Mouse (Mus musculus): Measurements from ENCODE around the gene Zfp598.

The Zfp598 gene

DNA sequence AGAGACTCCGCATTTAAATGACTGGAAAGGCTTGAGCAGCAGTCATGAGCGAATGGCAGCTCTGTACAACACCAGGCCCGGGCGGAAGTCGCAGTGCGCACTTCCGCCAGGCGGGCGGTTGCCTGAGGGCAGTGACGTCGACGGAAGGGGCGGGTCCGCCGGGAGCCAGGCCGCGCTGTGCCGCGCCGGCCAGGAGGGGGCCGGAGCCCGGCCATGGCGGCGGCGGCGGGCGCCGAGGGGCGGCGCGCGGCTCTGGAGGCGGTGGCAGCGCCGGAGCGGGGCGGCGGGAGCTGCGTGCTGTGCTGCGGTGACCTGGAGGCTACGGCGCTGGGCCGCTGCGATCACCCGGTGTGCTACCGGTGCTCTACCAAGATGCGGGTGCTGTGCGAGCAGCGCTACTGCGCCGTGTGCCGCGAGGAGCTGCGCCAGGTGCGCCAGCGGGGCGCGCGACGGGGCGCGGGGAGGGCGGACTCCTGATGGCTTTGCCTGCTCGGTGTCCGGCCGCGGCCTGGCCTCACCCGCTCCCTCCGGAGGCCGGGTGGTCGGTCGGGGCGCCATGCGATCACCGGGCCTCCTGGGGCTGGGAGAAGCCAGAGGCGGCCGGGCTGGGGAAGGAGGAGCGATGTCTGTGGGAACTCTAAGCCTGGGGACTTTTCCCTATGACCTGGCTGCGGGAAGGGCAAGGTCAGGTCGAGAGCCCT, at the start of gene Zfp598:
Zfp598 (plus strand) TSS at position 143 of the 701 bp plus-strand sequence.
- peak; percentile 97 for DNase-seq

DNA sequence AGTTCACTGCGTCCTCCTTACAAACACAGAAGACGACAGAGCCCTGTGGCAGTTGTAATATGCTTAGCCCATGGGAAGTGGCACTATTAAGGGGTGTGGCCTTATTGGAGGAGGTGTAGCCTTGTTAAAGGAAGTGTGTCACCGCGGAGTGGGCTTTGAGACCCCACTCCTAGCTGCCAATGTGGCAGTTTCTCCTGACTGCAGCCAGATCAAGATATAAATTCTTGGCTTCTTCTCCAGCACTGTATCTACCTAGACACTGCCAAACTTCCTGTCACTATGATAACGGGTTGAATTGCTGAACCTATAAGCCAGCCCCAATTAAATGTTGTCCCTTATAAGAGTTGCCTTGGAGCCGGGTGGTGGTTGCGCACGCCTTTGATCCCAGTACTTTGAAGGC, 44.0 kb upstream of the Zfp598 start:
- DNase-seq, result no peak

DNA sequence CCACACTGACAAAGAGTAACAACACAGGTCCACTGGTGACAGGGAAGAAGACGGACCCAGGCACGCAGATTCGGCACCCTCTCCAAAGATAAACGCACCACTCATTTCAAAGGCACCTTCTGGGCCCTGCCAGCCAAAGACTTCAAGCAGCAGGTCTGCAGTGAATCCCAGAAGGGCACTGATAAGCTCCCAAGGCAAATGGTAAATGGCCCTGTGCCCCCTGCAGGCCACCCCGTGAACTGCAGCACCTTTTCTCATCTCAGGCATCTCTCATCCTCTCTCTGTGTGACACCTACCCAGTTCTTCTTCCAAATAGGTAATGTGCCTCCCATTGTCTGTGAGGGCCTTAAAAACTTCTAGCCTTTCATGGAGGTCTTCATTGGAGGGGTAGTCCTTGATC, 40.8 kb upstream of the Zfp598 start:
- peak; percentile 80 for DNase-seq

DNA sequence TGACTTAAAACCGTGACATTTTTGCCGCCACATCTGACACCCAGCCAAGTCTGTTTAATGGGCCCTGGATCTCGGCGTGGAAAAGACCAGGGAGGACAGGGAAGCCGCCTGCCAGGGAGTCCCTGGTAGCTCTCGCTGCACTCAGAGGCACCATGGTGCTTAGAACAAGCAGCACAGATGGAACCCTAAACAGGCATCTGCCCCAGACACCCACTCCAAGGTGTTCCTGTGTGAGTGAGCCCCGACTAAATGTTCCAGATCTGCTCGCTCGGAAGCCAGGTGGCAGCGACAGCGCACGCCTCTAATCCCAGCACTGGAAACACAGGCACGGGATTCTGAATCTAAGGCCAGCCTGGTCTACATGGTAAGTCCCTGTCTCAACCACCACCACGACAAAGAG, 39.4 kb upstream of the Zfp598 start:
- no peak for DNase-seq

DNA sequence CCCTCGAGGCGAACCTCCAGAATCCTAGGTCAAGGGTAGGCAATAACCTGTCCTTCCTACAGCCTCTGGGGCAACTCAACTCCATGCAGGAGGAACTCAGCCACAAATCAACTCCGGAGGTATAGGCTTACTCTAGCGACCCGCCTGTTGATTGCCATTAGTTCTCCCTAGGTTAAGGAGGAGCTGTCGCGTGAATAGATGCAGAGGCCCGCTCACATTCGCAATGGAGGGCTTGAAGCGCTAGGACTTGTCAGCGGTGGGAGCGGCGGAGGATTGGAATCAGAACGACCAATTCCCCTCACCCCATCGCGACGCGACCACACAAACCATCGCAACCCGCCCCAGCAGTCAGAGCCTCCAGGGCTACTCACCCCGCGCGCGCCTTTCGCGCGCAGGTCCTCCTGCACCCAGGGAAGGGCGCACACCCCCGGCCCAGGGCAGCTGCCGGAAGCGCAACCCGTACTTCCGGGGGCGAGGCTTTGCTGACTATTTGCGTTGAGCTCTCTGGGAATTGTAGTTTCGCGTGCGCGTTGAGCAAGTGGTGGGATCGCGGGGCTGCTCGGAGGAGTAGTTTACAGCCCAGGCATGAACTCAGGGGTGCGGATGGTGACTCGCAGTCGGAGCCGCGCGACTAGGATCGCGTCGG, 37.2 kb upstream of the Zfp598 start, which contains the start of the genes Tsc2 and Nthl1:
Tsc2 (minus strand) TSS at position 464 of the 646 bp plus-strand sequence.
Nthl1 (plus strand) TSS at position 514 of the 646 bp plus-strand sequence.
- DNase-seq, result peak; percentile 91

DNA sequence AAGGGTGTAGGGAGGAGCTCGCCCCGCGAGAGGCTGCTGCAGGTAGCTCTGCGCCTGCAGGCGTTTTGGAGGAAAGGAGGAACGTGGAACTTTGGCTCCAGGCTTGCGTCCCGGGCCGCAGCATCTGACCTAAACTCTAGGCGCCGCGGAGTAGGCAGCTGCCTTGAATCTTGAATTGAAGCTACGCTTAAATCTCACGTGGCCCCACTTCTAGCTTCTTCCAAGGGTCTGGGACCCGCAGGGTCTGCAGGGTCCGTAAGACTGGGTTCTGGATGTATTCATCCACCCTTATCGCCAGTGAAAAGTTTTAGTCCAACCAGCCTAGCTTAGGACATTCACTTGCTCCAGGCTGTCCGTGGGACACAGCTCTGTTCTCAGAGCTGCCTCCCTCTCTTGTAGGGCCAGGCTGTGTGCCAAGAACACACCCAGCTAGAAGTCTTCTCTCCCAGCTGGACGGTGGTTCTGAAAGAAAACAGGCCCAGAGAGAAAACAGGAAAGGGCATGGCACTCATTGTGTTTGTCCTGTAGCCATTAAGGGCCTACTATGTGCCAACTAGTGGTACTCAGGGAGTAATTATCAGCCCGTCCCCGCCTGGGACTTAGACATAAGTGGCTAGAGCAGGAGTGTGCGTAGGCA, 36.6 kb upstream of the Zfp598 start:
- DNase-seq, result peak; percentile 92

DNA sequence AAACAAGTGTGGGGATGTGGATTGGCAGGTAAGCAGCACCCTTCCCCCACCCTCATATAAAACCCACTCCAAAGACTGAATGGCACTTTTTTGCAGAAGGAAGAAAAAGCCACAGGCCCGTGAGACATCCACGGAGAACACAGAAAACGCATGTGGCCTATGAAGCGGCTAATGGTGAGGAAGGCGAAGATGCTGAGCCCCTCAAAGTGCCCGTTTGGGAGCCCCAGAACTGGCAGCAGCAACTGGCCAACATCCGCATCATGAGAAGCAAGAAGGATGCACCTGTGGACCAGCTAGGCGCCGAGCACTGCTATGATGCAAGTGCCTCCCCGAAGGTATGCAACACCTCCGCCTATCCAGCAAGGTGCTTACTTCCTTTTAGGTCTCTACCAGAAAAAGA, 35.7 kb upstream of the Zfp598 start:
- no peak for DNase-seq

DNA sequence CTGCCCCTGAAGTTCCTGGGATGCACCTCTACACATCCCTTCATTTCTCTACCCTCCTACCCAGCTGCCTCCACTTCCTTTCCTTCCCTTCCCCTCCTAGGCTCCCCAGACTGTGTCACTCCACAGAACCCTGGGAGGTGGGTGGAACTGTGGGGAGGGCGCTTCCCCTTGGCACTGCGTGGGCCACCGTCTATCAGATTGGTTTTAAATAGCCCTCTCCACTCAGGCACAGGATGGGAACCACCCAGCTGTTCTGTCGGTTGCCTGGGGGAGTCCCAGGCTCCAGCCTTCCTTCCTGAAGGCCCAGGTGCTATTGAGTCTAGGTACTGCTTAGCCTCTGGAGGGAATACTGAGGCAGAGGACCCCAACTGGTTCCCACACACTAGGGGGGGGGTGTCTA, 34.5 kb upstream of the Zfp598 start:
- peak; percentile 76 for DNase-seq

DNA sequence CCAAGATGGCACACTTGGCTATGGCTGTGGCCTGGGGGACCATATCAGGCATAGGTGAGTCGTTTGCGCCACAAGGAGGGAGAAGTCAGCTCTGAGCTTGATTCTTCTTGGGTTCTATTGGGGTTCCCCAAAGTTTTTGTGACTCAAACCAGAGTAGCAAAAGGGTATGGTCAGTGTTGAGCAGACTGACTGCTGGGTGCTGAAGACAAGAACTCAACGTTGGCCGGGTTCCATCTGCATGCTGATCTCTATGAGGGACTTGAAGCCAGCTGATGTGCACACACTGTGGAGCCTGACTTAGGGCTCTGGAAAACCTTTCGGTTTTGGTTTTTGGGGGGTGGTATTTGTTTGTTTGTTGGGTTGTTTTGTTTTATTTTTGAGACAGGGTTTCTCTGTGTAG, 33.8 kb upstream of the Zfp598 start:
- peak; percentile 47 for DNase-seq

DNA sequence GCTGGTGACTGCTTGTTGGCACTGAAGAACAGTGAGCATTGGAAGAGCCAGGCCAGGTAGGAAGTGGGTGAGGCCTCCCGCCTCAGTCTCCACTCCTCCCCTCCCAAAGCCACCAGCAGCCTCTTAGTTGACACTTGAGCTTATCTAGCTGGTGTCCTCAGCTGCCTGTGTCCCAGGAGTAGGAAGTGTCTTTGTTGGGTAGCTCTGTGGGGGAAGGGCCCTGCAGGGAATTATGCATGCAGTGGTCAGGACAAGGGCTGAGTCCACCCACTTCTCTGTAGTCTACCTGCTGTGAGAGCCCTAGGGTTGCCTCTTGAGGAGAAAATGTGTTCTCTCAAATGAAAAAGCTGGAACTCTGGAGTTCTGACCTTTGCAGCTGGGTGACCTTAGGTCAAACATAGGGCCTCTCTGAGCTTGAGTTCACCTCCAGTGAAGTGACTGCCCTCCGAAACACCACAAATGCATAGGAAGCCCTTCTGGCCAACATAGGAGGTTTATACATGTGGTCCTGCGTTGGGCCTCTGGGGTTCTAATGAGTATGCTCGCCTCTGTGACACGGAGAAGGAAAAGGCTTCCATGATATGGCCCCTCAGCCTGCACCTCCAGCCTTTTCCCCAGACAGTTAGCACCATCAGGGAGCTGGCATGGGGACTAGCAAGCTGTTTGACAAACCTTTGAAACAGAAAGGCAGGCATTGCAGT, 32.6 kb upstream of the Zfp598 start:
- DNase-seq, result peak; percentile 71

DNA sequence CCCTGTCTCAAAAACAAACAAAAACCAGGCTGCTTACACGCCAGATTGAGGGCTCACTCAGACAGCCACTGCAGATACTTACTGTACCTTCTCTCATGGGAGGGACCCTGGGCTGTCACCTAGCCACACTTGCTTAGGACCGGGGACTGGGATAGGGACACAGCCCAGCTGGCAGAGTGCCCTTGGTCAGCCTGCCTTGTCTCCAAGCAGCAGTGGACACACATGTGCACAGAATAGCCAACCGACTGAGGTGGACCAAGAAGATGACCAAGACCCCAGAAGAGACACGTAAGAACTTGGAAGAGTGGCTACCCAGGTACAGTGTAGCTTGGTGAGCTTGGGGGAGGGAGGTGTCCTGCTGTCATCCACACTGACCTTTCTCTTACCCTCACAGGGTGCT, 31.3 kb upstream of the Zfp598 start:
- peak; percentile 49 for DNase-seq

DNA sequence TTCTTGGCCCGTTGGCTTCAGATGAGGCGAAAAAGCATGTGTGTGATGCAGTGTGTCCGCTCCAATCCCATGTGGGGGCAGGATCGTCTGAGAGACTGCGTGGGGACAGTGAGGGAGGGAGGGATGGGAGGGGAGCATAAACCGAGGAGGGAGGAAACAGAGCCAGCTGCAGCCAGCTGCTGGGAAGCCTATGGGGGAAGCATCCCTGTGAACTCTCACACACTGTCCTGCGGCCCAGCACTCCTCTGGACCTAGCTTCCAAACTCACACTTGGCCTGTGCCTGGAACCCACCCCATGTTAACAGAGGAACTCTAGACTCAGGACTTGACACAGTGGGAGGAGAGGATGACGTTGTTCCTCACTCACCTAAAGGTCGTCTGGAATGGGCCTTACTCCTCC, 30.6 kb upstream of the Zfp598 start:
- peak; percentile 87 for DNase-seq

DNA sequence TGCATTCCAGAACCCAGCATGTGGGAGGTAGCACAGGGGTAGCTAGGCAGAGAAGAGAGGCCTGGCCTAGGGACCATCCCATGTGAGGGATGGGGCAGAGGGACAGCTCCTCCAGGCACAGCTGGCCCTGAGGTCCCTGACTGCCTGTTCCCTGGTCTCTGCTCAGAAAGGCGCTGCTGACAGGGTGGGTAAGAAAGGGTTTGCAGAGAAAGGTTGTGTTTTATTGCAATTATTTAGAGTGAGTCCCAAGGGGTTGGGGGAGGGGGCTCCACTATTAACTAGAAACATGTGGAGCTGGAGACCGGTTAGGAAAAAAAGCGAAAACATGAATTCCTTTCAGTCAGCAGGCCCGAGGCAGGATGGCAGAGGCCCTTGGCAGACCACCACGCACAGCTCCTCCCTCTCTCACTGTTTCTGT, 29.9 kb upstream of the Zfp598 start:
- peak; percentile 58 for DNase-seq

DNA sequence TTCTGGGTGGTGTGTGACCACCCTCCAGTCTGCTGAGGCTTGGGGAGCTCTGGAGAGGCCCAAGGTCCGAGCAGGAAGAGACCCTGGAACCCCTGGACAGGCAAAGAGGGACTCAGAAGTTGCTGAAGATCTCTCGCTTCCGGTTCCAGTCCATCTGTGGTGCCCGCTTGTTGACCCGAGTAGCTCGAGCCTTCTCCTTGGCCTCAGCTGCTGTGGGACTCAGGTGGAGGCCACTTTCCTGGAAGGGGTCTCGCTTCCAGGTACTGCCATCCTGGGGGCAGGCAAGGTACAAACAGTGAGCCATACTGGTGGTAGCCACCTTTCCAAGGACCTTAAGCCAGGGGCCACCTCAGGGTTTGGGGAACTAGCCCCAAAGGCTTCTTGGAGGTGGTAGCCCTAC, 29.4 kb upstream of the Zfp598 start:
- no peak for DNase-seq

DNA sequence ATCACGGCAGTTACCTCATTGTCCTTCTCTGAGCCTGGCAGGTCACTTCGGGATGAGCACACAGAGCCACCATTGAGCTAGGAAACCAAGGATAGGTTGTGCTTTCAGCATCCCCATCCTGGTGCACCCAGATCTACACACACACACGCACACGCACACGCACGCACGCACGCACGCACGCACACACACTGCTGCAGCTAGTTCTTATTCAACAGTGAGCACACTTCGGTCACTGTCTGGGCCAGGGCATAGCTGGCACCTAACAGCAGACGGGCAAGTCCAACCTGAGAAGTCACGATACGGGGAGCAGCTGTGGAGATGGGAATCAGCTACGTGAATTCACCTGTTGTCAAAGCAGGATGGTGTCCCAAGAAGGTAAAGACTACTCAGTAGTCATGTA, 28.9 kb upstream of the Zfp598 start:
- DNase-seq, result no peak

DNA sequence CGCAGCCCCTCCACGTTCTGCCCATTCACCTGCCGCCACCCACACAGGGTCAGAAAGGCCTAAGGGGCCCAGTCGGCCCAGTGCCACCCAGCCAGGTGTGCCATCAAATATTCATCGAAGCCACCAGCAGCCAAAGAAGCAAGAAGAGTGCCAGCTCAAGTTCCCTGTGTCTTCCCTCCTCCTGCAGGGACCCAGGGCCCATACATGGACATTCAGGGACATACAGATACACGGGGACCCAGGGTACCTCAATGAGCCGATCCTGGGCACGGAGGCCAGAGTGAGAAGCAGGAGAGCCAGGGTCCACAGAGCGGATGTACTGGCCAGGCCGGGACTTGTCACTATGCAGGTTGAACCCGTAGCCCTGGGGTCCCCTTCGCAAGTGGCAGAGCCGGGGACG, 27.5 kb upstream of the Zfp598 start:
- DNase-seq, result no peak

DNA sequence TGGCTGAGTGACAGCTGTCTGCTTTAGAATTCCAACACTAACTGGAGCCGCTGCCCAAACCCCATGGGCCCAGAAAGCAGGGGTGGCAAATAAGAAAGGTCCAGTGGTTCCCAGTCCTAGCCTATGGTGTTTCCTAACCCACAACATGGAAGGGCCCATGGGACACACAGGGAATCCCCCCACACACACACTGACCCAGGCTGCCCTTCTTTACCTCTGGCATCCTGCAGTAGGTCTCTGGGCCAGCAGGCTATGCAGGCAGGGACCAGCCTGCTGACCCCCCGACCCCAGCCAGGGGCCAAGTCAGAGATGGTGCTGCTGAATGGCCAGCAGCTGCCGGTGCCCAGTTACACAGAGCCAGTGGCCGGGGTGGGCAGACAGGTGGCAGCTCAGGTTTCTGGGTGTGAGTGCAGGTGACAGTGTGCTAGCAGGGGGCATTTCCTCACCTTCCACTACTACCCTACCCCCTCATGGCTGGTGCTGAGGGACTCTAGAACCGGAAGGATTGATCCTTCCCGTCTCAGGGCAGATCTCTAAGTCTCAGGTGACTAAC, 26.6 kb upstream of the Zfp598 start:
- no peak for DNase-seq

DNA sequence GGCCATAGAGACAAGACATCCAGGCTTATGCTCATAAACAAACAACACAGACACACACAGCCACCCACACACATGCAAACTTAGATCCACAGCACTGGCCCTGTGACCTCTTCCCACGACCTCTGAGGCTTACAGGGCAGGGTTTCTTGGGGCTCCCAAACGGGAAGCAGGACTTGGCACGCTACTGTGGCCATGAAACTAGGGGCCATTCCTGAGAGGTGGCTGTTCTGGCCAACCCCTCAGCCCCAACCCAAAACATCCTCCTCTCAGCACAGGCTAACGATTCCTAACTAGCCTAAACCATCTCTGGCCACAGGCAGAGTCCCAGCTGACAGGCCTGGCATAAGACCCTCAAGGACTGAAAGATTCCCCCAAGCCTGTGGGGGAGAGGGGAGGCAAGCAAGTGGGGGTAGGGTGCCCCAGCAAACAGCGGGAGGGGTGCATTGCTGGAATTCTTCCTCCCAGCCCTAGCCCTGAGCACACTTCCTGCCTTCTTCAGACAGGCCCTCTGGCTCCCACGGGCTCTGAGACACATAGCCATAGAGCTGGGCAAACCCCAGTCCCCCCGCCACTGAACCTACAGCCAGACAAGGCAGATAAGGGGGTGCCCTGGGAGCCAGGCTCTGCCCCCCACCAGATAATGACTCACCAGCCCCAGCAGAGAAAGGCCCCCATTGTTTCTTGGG, 25.3 kb upstream of the Zfp598 start:
- DNase-seq, result peak; percentile 79

DNA sequence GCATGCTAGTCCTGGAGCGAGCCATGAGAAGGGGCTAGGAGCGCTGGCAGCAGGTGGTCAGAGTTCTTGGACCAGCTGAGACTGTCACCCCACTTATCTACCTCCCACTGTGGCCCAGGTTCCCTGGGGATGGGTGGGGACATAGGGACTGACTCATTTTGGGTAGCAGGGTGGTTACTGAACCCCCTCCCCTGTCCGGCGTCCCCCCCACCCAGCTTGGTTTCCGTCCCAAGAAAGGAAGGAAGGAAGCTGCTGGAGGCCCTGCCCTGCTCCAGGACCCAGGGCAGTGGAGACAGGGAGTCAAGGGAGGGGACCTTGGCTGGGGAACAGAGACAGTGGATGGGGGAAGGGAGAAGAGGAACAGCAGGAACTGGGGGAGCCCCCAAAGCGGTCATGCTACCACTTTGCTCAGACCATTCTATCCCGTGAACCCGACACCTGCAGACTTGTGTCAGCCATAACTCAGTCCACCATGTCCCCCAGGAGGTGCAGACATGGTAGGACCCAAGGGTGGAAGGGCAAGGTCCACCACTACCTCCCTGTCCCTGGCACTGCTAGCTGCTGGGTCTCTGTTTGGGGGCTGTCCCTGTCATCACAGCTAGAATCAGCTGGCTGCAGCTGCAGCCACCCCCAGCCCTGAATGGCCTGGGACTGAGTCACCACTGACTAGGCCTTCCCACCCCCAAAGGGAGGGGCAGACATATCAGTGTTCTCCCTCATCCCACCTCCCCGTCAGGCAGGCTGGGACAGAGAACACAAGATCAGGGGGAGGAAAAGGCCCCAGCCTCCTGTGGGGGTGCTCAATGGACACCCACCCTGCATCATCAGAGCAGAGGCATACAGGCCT, 24.4 kb upstream of the Zfp598 start:
- peak; percentile 83 for DNase-seq

DNA sequence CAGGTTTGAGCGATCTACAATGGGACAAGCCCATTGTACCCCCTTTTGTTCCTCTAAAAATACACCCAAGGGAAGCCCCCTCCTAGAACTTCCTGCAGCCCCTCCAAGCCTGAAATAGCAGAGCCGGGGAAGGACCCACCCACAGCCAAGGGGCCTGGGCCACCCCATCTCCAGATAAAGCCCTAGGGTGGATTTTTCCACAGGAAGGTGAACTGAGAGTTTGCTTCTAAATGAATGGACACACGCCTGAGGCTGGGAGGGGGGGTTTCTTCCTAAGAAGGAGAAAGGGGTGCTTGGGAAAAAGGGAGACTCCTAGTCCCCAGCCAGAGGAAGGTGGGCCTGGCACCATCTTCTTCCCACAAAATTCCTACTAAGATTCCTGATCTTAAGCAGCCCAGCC, 23.6 kb upstream of the Zfp598 start:
- DNase-seq, result no peak

DNA sequence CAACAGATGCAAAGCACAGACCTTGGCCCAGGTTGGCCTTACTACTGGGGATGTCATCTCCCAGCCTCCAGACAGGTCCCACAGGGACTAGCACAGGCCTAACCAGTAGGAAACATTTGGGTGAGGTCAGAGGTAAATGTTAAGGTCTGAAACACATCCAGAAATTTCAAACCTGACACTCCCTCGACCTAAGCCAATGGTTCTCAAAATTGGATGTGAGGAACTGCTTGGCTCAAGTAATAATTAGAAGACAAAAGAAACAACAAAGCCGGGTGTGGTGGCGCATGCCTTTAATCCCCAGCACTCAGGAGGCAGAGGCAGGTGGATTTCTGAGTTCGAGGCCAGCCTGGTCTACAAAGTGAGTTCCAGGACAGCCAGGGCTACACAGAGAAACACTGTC, 23.1 kb upstream of the Zfp598 start:
- DNase-seq, result no peak

DNA sequence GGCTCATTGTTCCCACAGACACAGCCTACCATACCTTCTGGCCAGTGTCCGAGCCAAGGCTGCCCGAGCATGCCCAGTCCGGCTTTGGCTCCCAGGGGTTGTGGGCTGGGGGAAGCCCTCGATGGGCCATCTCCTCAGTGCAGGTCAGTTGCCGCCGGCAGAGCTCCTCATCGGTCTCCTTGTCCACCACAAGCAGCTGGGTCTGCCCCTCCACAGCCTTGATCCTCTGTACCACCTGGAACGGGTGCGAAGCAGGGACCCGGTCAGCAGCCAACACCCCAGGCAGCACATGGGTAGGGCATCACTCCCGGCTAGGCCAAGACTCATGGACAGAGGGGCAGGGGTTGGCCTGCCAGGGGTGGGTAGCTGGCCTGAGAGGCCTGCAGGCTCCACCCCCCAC, 22.0 kb upstream of the Zfp598 start:
- DNase-seq, result peak; percentile 46
